Mouse (Mus musculus): ENCODE measurements around the gene Satb1. TPM values are rescaled to one million over a fixed set of nuclear protein-coding genes. Genes with fewer than 3 reads are reported as not detected.

The Satb1 gene
- polyA plus RNA-seq, 1 experiment from 2014 or later, result 18.0 TPM

GRCm38 (mm10) chr17:51839484-51839883 lies 6.4 kb upstream of the Satb1 start:
- Histone ChIP-seq H3K4me2 (no peak overlapping the region), H3K36me3 (no peaks in the 10 kb centered on the region), H3K4me3 (no peak overlapping the region), H3K27me3 (peaks cover 21% of the 10 kb centered on the region), H3K27ac (no peak overlapping the region), H3K4me1 (no peaks in the 10 kb centered on the region), H3K9me3 (no peaks in the 10 kb centered on the region), H3K9ac (no peak overlapping the region)
- ATAC-seq (ENCODE audit: insufficient number of reproducible peaks, insufficient read depth, low FRiP score, low TSS enrichment, low read depth), result no peak
- WGBS, result 85% methylated on average over 5 of the region's 5 CpGs

- WGBS, result 21% methylated on average over 1 of the region's 1 CpGs
- no peak overlapping the region for H3K9ac ChIP-seq
- no peaks in the 10 kb centered on the region for H3K36me3 ChIP-seq
- H3K4me3 ChIP-seq, result no peak overlapping the region
- H3K9me3 ChIP-seq, result no peaks in the 10 kb centered on the region
- H3K27ac ChIP-seq, result no peak overlapping the region
- no peak for ATAC-seq (ENCODE audit: insufficient number of reproducible peaks, insufficient read depth, low FRiP score, low TSS enrichment, low read depth)
- H3K27me3 ChIP-seq, result peaks cover 42% of the 10 kb centered on the region
- peaks cover 12% of the 10 kb centered on the region for H3K4me1 ChIP-seq
- no peak overlapping the region for H3K4me2 ChIP-seq
Measured at GRCm38 (mm10) chr17:51836901-51837300, 3.8 kb upstream of the Satb1 start.

- peaks cover 48% of the 10 kb centered on the region for H3K27me3 ChIP-seq
- H3K4me2 ChIP-seq, result no peak overlapping the region
- ATAC-seq (ENCODE audit: insufficient number of reproducible peaks, insufficient read depth, low FRiP score, low TSS enrichment, low read depth), result no peak
- WGBS, result 86% methylated on average over 5 of the region's 5 CpGs
- no peaks in the 10 kb centered on the region for H3K36me3 ChIP-seq
- no peak overlapping the region for H3K4me3 ChIP-seq
- H3K27ac ChIP-seq, result no peak overlapping the region
- H3K9me3 ChIP-seq, result no peaks in the 10 kb centered on the region
- peaks cover 18% of the 10 kb centered on the region for H3K4me1 ChIP-seq
- H3K9ac ChIP-seq, result no peak overlapping the region
Measured at GRCm38 (mm10) chr17:51836243-51836642, 3.2 kb upstream of the Satb1 start.

- Histone ChIP-seq H3K9me3 (no peaks in the 10 kb centered on the region), H3K36me3 (no peaks in the 10 kb centered on the region), H3K4me1 (peaks cover 18% of the 10 kb centered on the region), H3K4me2 (peak overlapping the region; percentile 98), H3K27me3 (peaks cover 63% of the 10 kb centered on the region), H3K4me3 (peak overlapping the region; percentile 68), H3K9ac (peak overlapping the region; percentile 75; the same call in 1 of the 2 replicates), H3K27ac (no peak overlapping the region)
- WGBS, result 2% methylated on average over 16 of the region's 16 CpGs
- no peak for ATAC-seq (ENCODE audit: insufficient number of reproducible peaks, insufficient read depth, low FRiP score, low TSS enrichment, low read depth)
Measured at GRCm38 (mm10) chr17:51833578-51834361, 680 bp upstream of the Satb1 start.

GRCm38 (mm10) chr17:51832421-51832875 lies 642 bp downstream of the Satb1 start:
- peaks cover 74% of the 10 kb centered on the region for H3K27me3 ChIP-seq
- WGBS, result 0% methylated on average over 36 of the region's 66 CpGs

GRCm38 (mm10) chr17:51831702-51832420 lies 1.2 kb downstream of the Satb1 start:
- Histone ChIP-seq H3K27ac (no peak overlapping the region), H3K27me3 (peaks cover 76% of the 10 kb centered on the region), H3K4me1 (peaks cover 18% of the 10 kb centered on the region), H3K4me3 (peak overlapping the region; percentile 68), H3K9me3 (no peaks in the 10 kb centered on the region), H3K36me3 (no peaks in the 10 kb centered on the region), H3K4me2 (peak overlapping the region; percentile 98), H3K9ac (peak overlapping the region; percentile 75)
- ATAC-seq (ENCODE audit: insufficient number of reproducible peaks, insufficient read depth, low FRiP score, low TSS enrichment, low read depth), result no peak
- under 1% methylated on average over 57 of the region's 57 CpGs for WGBS

More at GRCm38 (mm10) chr17:51832421-51832875, 642 bp downstream of the Satb1 start:
- Histone ChIP-seq H3K4me3 (peak overlapping the region; percentile 68), H3K36me3 (no peaks in the 10 kb centered on the region), H3K4me2 (peak overlapping the region; percentile 98), H3K9me3 (no peaks in the 10 kb centered on the region), H3K4me1 (peaks cover 18% of the 10 kb centered on the region), H3K27ac (no peak overlapping the region), H3K9ac (peak overlapping the region; percentile 75)
- ATAC-seq (ENCODE audit: insufficient number of reproducible peaks, insufficient read depth, low FRiP score, low TSS enrichment, low read depth), result no peak

- Histone ChIP-seq H3K4me1 (peaks cover 18% of the 10 kb centered on the region), H3K9me3 (no peaks in the 10 kb centered on the region), H3K4me2 (peak overlapping the region; percentile 98), H3K9ac (peak overlapping the region; percentile 75), H3K27ac (no peak overlapping the region), H3K36me3 (no peaks in the 10 kb centered on the region), H3K4me3 (peak overlapping the region; percentile 68), H3K27me3 (peaks cover 78% of the 10 kb centered on the region)
- ATAC-seq (ENCODE audit: insufficient number of reproducible peaks, insufficient read depth, low FRiP score, low TSS enrichment, low read depth), result no peak
- WGBS, result 13% methylated on average over 14 of the region's 14 CpGs
Measured at GRCm38 (mm10) chr17:51831121-51831701, 1.9 kb downstream of the Satb1 start.

GRCm38 (mm10) chr17:51829436-51829835 lies 3.7 kb downstream of the Satb1 start:
- no peaks in the 10 kb centered on the region for H3K9me3 ChIP-seq
- H3K4me1 ChIP-seq, result peaks cover 18% of the 10 kb centered on the region
- no peak overlapping the region for H3K4me3 ChIP-seq
- H3K9ac ChIP-seq, result no peak overlapping the region
- no peak overlapping the region for H3K4me2 ChIP-seq
- no peak overlapping the region for H3K27ac ChIP-seq
- no peak for ATAC-seq (ENCODE audit: insufficient number of reproducible peaks, insufficient read depth, low FRiP score, low TSS enrichment, low read depth)
- peaks cover 66% of the 10 kb centered on the region for H3K27me3 ChIP-seq
- H3K36me3 ChIP-seq, result no peaks in the 10 kb centered on the region

- Histone ChIP-seq H3K27ac (no peak overlapping the region), H3K4me2 (no peak overlapping the region), H3K36me3 (no peaks in the 10 kb centered on the region), H3K27me3 (peaks cover 55% of the 10 kb centered on the region), H3K4me3 (no peak overlapping the region), H3K9me3 (no peaks in the 10 kb centered on the region), H3K4me1 (peaks cover 9% of the 10 kb centered on the region), H3K9ac (no peak overlapping the region)
- ATAC-seq (ENCODE audit: insufficient number of reproducible peaks, insufficient read depth, low FRiP score, low TSS enrichment, low read depth), result no peak
- WGBS, result 61% methylated on average over 8 of the region's 8 CpGs
Measured at GRCm38 (mm10) chr17:51827922-51828410, 5.1 kb downstream of the Satb1 start.

- Histone ChIP-seq H3K4me2 (no peak overlapping the region), H3K9me3 (no peaks in the 10 kb centered on the region), H3K4me1 (peaks cover 2% of the 10 kb centered on the region), H3K36me3 (no peaks in the 10 kb centered on the region), H3K27ac (no peak overlapping the region), H3K27me3 (peaks cover 45% of the 10 kb centered on the region), H3K9ac (no peak overlapping the region), H3K4me3 (no peak overlapping the region)
- ATAC-seq (ENCODE audit: insufficient number of reproducible peaks, insufficient read depth, low FRiP score, low TSS enrichment, low read depth), result no peak
- 59% methylated on average over 4 of the region's 4 CpGs for WGBS
Measured at GRCm38 (mm10) chr17:51826461-51826860, 6.6 kb downstream of the Satb1 start.

GRCm38 (mm10) chr17:51814301-51814700 lies 18.8 kb downstream of the Satb1 start:
- Histone ChIP-seq H3K4me1 (peaks cover 9% of the 10 kb centered on the region), H3K9me3 (no peaks in the 10 kb centered on the region), H3K9ac (no peak overlapping the region), H3K27ac (no peak overlapping the region), H3K4me3 (no peak overlapping the region), H3K27me3 (peaks cover 11% of the 10 kb centered on the region), H3K36me3 (no peaks in the 10 kb centered on the region), H3K4me2 (no peak overlapping the region)
- no peak for ATAC-seq (ENCODE audit: insufficient number of reproducible peaks, insufficient read depth, low FRiP score, low TSS enrichment, low read depth)
- 18% methylated on average over 6 of the region's 6 CpGs for WGBS
